Mouse (Mus musculus) ES-E14 (cell line): ENCODE results near the gene Aldh9a1.

ENCODE experiments used
- CHD2 ChIP-seq: IDR thresholded peaks from 2 replicates; pipeline ENCODE4 v1.6.1; 2014; ENCODE audit warnings: mild to moderate bottlenecking, low read depth, low read length, inconsistent platforms
- HCFC1 ChIP-seq: IDR thresholded peaks from 2 replicates; pipeline ENCODE4 v1.6.1; 2012; ENCODE audit warnings: low read length, inconsistent platforms, borderline replicate concordance; ENCODE audit not compliant: insufficient read depth
- ZC3H11A ChIP-seq: IDR thresholded peaks from 2 replicates; pipeline ENCODE4 v1.6.1; 2012; ENCODE audit warnings: low read depth, mild to moderate bottlenecking, inconsistent platforms, low read length, borderline replicate concordance

- TF ChIP-seq ZC3H11A (no peak), HCFC1 (no peak), CHD2 (no peak)
These were observed 43.1 kb upstream of the Aldh9a1 start for GRCm38 (mm10) chr1:167306451-167307240.
